Mouse (Mus musculus) 3T3-L1 (cell line): ENCODE data around the gene Pomgnt2.

Source experiments
- DNase-seq: peaks from one replicate; pipeline ENCODE4 v3.0.0-alpha.2; 2015; ENCODE audit warnings: low read depth, low spot score

Pomgnt2 gene

DNA sequence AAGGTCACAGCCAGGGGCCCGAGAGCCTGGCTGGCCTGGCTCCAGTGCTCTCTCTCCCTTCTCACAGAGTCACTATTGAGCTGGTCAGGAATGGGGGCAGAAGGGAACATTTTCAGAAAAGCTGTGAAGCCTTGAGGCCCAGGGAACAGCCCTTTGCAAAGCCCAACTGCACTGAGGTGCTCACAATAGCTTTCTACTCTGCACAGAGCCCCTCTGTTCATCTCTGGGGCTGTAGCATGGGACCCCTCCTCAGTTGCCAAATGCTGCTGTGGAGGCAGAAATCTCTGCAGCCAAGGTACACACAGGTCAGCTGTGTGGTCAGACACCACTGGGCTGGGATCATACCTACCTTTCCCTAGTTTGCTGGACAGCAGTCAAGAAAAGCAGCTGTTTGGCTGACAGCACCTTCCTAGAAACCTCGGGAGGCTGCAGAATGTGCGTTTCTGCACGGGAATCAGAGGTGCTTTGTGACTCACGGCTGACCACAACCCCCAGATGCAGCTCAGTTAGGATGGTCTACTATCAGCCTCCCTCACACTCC lies 27.0 kb downstream of the Pomgnt2 start:
- DNase-seq, result peak; percentile 74

DNA sequence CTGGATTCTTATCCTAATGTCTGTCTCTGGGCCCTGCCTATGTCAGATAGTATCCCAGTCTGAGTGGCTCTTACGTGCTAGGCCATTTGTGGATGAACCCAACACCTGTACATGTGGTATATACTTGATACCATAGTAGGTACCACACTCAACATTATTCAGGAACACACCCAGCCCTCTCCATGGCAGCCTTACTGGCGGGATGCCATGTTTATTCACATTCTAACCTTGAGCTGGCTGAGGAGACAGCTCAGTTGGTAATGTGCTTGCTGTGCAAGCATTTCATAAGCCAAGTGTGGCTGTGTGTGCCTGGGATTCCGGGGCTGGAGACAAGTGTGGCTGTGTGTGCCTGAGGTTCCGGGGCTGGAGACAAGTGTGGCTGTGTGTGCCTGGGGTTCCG lies 28.7 kb downstream of the Pomgnt2 start:
- DNase-seq, result peak; percentile 43

DNA sequence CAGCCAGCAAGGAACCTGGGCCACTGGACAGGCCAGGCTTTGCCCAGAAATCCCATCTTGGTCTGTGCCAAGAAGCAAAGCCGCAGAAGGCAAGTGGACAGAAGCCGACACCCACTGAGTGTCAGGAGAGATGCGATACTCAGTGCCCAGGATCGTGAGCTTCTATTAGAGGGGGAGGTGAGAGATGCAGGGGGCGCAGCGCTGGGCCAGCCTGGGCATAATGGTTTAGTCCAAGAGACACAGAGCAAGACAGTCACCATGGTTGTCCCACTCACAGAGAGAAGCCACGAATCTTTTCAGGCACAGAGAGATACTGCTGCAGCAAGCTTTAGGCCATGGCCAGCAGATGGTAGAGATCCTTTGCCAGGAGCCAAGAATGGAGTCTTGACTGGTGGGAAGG lies 32.0 kb downstream of the Pomgnt2 start:
- no peak for DNase-seq

DNA sequence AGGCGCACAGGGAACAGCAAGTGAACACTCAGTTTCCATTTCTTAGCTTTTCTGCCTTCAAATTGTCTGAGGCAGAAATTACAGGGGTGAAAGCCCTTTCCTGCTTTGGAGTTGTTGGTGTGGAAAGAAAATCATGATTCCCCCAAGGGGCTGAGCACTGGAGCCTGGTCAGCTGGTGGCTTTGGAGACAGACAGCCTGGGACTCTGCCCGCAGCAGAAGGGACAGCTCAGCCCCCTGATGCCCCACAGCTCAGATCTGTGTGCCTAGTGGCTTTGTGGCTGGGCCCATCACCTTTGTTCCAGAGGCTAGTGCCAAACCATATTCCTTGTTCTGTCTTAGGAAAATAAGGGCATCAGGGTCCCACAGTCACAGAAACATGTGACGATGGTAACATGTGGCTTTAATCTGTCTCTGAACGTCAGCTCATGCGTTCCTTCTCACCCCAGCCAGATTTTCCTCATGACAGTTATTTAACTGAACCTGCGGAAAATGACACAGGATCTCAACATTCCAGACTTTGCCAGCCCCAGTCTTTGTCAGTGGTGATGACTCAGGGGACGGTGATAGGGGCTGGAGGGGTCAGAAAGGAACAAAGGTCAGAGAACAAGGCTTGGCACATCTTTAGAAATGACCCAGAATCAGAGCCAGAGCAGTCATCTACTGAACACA lies 36.8 kb downstream of the Pomgnt2 start:
- peak; percentile 85 for DNase-seq

DNA sequence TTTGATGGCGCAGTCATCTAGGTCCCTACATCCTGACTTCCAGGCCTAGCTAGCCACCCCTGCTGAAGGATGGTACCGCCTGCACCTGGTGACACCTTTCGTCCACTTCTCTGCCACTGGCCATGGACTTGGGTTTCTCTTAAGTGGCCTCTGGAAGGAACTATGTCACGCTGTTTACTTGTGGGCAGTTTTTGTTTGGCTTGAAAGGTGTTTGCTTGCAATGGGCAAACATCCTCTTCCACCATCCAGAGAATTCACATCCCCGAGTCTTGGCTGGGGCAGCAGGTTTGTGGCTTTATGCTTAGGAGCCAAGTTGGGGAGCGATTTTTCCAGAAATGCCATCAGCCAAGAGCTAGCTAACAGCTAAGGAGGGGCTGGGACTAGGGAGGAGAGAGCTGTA lies 44.3 kb downstream of the Pomgnt2 start:
- DNase-seq, result no peak

DNA sequence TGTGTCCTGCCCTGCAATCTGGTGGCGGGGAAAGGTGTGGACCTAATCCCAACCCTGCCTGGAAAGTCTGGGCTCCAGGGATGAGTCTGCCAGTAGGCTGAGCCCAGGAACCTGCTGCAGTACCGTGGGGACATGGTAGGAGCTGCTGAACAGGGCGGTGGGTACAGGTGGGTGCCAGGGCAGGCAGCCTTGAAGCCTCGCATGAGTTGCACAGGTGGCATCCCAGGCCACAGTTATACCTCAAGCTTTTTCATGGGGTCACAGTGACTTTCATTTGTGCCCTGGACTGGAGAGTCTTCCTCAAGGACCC lies 45.8 kb downstream of the Pomgnt2 start:
- no peak for DNase-seq

DNA sequence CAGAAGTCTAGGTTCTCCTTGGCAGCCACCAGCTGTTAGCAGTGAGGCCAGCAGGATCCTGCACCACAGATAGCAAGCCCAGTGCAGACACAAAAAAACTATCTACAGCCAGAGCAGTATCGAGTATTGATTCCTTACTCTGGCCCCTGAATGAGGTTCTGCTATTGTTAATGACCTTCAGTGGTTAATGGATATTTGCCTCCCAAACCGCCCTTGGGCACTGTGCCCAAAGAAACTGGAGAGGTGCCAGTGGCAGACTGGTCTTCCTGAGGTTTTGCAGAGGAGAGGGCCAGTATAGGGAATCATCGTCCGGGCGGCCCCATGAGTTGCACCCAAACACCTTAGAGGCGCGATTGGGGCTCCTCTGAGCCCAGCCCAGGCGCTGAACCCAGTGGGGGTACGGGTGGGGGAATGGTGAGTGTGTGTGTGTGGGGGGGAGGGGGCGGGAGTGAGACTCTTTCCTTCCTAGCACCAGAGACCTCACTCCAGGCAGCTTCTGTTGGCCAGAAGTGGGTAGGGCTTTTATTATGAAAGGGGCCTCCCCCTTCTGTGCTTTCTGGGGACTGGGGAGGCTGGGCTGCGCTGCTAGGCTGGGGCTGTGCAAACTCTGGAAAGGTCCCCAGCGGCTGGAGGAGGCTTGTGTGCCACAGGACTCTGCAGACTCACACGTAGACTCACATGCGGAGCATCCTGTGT lies 46.3 kb downstream of the Pomgnt2 start, which contains the start of gene Fam198a:
Fam198a (plus strand) TSS at position 571 of the 696 bp plus-strand sequence.
- peak; percentile 32 for DNase-seq

DNA sequence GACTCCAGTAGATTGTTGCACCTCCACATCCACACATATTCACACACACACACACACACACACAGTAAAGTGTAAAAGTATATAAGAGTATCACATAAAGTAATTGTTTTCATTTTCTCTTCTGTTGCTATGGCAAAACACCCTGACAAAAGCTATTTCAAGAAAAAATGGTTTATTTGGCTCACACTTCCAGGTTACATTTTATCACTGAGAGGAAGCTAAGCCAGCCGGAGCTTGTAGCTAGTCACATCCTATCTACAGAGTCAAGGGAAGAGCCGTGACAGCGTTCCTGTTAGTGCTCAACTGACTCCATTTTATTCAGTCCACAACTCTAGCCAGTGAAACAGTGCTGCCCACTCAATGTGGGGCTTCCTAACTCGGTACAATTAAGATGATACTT lies 48.5 kb downstream of the Pomgnt2 start:
- no peak for DNase-seq

DNA sequence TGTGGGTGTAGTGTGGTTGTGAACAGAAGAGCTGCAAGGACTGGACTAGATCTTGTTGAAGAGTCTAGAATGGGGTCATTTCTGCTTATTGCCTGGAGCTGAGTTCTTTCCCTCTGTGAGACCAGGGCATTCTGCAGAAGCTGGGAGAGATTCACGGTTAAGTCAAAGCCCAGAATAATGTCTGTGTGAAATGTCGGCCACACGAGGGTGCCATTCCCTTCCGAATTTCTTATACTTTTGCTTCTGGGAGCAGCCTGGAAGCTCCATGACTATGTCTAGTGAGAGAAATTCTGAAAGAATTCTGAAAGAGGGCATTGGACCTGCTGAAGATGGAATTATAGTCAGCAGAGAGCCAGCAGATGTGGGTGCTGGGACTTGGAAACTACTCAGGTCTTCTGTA lies 49.1 kb downstream of the Pomgnt2 start:
- DNase-seq, result peak; percentile 78

DNA sequence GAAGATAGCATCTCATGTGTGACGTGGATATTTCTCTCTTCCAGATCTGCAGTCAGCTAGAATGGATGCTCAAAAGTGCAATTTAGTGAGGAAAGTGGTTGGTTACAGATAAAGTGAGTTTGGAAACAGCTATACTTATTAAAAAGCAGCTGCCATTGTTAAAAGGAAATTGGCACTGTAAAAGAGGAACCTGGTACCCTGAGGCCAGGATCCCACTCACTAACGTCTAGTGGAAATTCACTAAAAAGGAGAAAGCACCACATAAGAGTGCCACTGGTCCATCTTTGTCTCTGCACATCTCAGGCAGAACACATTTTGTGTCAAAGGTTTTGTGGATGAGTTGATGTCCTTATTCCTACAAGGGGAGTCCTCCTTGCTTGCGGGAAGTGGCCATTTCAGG lies 53.3 kb downstream of the Pomgnt2 start:
- DNase-seq, result no peak

DNA sequence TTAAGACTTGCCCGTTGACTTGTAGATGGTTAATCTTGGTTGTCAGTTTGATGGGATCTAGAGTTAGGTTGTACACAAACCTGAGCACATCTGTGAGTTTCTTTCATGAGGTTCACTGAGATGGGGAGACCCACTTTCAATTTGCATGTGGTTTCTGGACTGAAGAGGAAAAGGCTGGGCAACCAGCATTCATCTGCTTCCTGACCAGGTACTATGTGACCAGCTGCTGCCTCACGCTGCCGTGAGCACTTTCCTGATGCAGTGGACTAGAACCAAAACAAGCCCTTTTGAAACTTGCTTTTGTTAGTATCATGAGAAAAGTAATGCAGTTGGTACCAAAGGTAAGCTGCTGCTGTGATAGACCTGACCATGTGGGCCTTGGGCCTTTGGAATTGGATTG lies 53.9 kb downstream of the Pomgnt2 start:
- no peak for DNase-seq

DNA sequence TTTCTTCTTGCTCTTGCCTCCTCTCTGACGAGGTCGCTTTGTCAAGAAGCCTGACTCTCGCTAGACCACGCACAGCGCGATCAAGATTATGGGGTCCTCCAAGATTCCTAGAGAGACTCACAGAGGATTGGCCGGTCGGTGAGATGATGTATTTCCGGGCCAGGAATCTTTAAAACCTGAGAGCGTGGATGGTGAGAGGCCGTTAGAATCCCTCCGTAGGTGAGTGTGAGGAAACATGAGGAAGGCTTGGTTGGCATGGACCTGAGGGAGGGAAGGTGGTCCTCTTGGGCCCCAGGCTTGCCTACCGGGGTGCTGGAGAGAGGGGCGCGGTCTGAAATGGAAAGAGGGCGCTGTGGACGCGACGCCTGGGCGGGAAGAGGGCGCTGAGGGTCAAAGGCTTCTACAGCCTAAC lies 59.0 kb downstream of the Pomgnt2 start:
- peak; percentile 75 for DNase-seq

DNA sequence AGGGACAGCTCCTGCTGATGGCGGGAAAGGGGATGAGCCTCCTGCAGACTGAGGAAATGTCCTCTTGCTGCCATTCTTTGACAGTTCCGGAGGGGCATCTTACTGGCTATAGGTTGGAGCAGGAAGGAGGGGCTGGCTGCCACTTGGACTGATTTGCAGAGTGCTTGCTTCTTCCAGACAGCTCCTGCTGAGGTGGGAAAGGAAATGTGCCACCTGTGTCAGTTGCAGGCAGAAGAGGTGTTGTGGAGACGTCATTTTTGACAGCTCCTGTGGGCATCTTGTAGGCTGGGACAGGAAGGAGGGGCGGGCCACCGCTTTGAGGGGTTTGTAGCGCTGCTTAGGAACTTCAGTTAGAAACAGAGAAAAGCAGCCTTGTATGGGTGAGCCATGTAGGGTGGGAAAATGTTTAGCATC lies 59.5 kb downstream of the Pomgnt2 start:
- no peak for DNase-seq

DNA sequence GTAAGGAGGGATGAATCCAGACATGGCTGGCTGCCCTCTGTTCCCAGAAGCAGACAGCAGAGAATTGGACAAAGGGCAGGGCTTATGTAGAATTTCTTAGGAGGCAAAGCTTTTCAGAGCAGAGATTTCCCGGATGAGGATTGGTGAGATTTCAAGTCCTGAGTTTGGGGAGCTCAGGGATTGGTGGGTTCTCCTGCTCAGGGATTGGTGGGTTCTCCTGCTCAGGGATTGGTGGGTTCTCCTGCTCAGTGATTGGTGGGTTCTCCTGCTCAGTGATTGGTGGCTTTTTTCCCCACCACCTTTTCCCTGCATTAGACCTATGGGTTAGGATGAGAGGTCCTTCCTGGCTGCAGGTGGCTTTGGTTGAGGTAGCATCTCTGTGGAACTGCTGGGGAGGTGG lies 60.0 kb downstream of the Pomgnt2 start:
- peak; percentile 54 for DNase-seq

DNA sequence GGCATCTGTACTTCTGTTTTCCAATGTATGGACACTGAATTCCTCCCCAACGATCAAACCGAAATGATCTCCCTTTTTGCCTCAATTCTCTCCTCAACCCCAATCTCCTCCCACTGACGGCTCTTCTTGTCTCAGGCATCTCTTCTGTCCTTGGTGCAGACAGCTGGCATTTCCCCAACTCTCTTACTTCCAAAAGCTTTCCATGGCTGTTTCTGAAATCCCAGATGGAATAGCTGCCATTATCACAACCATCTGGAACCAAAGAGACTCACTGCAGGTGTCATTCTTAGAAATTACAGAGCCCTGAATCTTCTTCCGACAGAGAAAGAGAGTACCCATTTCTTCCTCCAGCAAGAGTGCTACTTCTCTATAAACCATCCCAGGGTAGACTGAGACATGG lies 62.1 kb downstream of the Pomgnt2 start:
- no peak for DNase-seq
